ENCODE assay signal across 9 mouse cellular contexts in genomic region chr13:52254185-52254584, GRCm38 (mm10).
A peak's percentile ranks its signal among the peaks of the same experiment; 100 is the strongest.
DNase-seq lines count a peak whose midpoint lies in the region; ATAC-seq and TF ChIP-seq lines count a peak whose summit lies in the region.
"Had no signal": no experiment of that assay in that cellular context is flagged by ENCODE, and none has a peak within 500 bp of the region (broad histone marks: within the 10 kb centered on the region; RNA-seq: fewer than 3 reads in every experiment).

No protein-coding gene starts in this region.

- TF ChIP-seq CTCF in Patski (IDR thresholded peaks at IDR 0.05) = peak; percentile 58
- TF ChIP-seq CTCF in hindbrain, postnatal 0 days (IDR thresholded peaks at IDR 0.05; ENCODE audit: low read depth) = peak; percentile 75
- TF ChIP-seq CTCF in lung, postnatal 0 days (IDR thresholded peaks at IDR 0.05) = peak; percentile 70

- no peak overlapping the region for H3K9ac ChIP-seq in hindbrain, postnatal 0 days (replicated peaks; ENCODE audit: low read length)
- H3K9ac ChIP-seq in lung, postnatal 0 days (replicated peaks; ENCODE audit: low read depth) = no peak overlapping the region
- H3K9ac ChIP-seq: lung, embryonic 15.5 days had no signal

- TF ChIP-seq EP300 in lung, postnatal 0 days (IDR thresholded peaks at IDR 0.05) = no peak

- no peak for ATAC-seq in Patski
- peak; percentile 68; the same call in 1 of the 2 replicates for ATAC-seq in hindbrain, postnatal 0 days
- ATAC-seq in lung, postnatal 0 days = no peak

- in situ Hi-C loops in Patski (cut with MboI; ENCODE audit: low pct_unique_long_range_greater_than_20kb) = loop anchor here (5.0 to 10.0 kb wide), 2 partner anchors 281 to 368 kb away; partner anchors contain the start of gene Diras2

- H3K4me2 ChIP-seq in hindbrain, postnatal 0 days (ENCODE audit: low read depth, low read length) = no peak overlapping the region
- H3K4me2 ChIP-seq in lung, postnatal 0 days (replicated peaks; ENCODE audit: low read depth, low read length) = no peak overlapping the region
- H3K4me2 ChIP-seq: lung, embryonic 15.5 days had no signal

- POLR2A ChIA-PET in Patski (lab: Charles Lee) = interaction anchor here (0.6 kb wide), 2 partner anchors 43 to 381 kb away, joined by 3 to 4 read pairs; no protein-coding TSS in a partner anchor

- H3K27me3 ChIP-seq in Patski = peaks cover 6% of the 10 kb centered on the region
- H3K27me3 ChIP-seq in hindbrain, postnatal 0 days (ENCODE audit: insufficient read depth, low read length) = no peaks in the 10 kb centered on the region
- no peaks in the 10 kb centered on the region for H3K27me3 ChIP-seq in lung, postnatal 0 days (replicated peaks; ENCODE audit: insufficient read depth, low read length)
- H3K27me3 ChIP-seq: lung, embryonic 15.5 days had no signal

- H3K36me3 ChIP-seq in hindbrain, postnatal 0 days (ENCODE audit: insufficient read depth, low read length) = no peaks in the 10 kb centered on the region
- H3K36me3 ChIP-seq in lung, postnatal 0 days (ENCODE audit: insufficient read depth, low read length) = no peaks in the 10 kb centered on the region
- H3K36me3 ChIP-seq: lung, embryonic 15.5 days had no signal

- DNase-seq in left cerebral cortex, adult 18-20 months (ENCODE audit: low spot score in 2 of 2) = peak; percentile 53 to 70
- no peak for DNase-seq in left cerebral cortex, adult 8-10 months (ENCODE audit: low spot score in 2 of 2)
- DNase-seq in Patski (ENCODE audit: low read depth, low spot score) = no peak
- DNase-seq in cerebellum, postnatal 10 days = peak; percentile 78 to 84
- peak; percentile 90 for DNase-seq in hindbrain, postnatal 0 days (ENCODE audit: low spot score)
- DNase-seq in lung, postnatal 0 days (ENCODE audit: low spot score) = peak; percentile 66
- peak; percentile 43 for DNase-seq in right cerebral cortex, postnatal 14 days
- no peak for DNase-seq in spleen, adult 12 weeks (ENCODE audit: low spot score)

- H3K27ac ChIP-seq in hindbrain, postnatal 0 days = no peak overlapping the region
- no peak overlapping the region for H3K27ac ChIP-seq in lung, postnatal 0 days (ENCODE audit: low read length)
- H3K27ac ChIP-seq: lung, embryonic 15.5 days had no signal

- no peak overlapping the region for H3K4me3 ChIP-seq in hindbrain, postnatal 0 days (ENCODE audit: low read length)
- H3K4me3 ChIP-seq in lung, postnatal 0 days (ENCODE audit: low read depth, low read length) = no peak overlapping the region
- H3K4me3 ChIP-seq: lung, embryonic 15.5 days had no signal

- 9% methylated on average over 9 of the region's 9 CpGs for WGBS in hindbrain, postnatal 0 days
- WGBS in lung, postnatal 0 days = 16% methylated on average over 9 of the region's 9 CpGs

- H3K4me1 ChIP-seq in hindbrain, postnatal 0 days (ENCODE audit: insufficient read depth, low read length) = no peaks in the 10 kb centered on the region
- H3K4me1 ChIP-seq in lung, postnatal 0 days (ENCODE audit: insufficient read depth, low read depth, low read length) = no peaks in the 10 kb centered on the region

- H3K9me3 ChIP-seq in hindbrain, postnatal 0 days (ENCODE audit: low read length) = no peaks in the 10 kb centered on the region
- no peaks in the 10 kb centered on the region for H3K9me3 ChIP-seq in lung, postnatal 0 days (ENCODE audit: low read length)
- H3K9me3 ChIP-seq: lung, embryonic 15.5 days had no signal

- CTCF ChIA-PET in Patski (lab: Charles Lee) = interaction anchor here (1.0 to 3.1 kb wide), 19 partner anchors 13 to 414 kb away, joined by 3 to 23 read pairs (median 4); partner anchors contain the start of gene Diras2

Comparison
In these comparisons a context has a peak if more than half of its experiments do, and no peak if none do; other contexts are left out.
1. DNase-seq: peak in left cerebral cortex, adult 18-20 months (2 of 2), cerebellum, postnatal 10 days (2 of 2), hindbrain, postnatal 0 days (single experiment), lung, postnatal 0 days (single experiment) and right cerebral cortex, postnatal 14 days (single experiment); none in left cerebral cortex, adult 8-10 months (0 of 2), Patski (single experiment) and spleen, adult 12 weeks (single experiment).
2. Peak in every context shown above with its lines, with median percentiles within 50 percentile points of each other: CTCF ChIP-seq.